Comparison of ENCODE assay signal across 8 mouse cellular contexts in the genomic region with DNA sequence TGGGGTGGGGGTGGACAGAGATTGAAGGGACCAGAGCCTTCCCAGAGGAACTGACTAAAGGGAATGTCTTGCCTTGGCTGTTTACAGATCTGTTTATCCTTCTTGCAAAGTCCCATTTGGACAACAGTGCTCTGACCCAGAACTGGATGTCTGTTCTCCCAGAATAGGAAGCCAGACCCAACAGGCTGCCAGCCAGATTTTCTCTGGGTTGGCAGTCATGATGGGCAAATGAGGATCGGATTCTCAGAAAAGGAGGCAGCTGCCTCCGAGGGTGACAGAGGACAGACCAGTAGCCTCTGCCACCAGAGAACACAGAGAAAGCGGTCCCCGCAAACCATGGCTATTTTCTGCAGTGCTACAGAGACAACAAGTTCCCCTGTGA. TPM values are rescaled to one million over a fixed set of nuclear protein-coding genes. Genes with fewer than 3 reads are reported as not detected.
A peak's percentile ranks its signal among the peaks of the same experiment; 100 is the strongest.
DNase-seq lines count a peak whose midpoint lies in the region; ATAC-seq and TF ChIP-seq lines count a peak whose summit lies in the region.

No protein-coding gene starts in this region.

- peak overlapping the region; percentile 66 for H3K4me2 ChIP-seq in forebrain, embryonic 12.5 days
- peak overlapping the region; percentile 56 for H3K4me2 ChIP-seq in hindbrain, embryonic 12.5 days (replicated peaks)
- peak overlapping the region; percentile 55 for H3K4me2 ChIP-seq in liver, embryonic 13.5 days

- no peaks in the 10 kb centered on the region for H3K79me2 ChIP-seq in heart, adult 2 months (replicated peaks; ENCODE audit: control insufficient read depth, insufficient read depth, low read length)

- peak overlapping the region; percentile 91 for H3K27ac ChIP-seq in heart, adult 2 months
- H3K27ac ChIP-seq in forebrain, embryonic 12.5 days = peak overlapping the region; percentile 80
- peak overlapping the region; percentile 89 for H3K27ac ChIP-seq in hindbrain, embryonic 12.5 days
- 0 out of 2 replicates have a peak overlapping the region, but pooled peaks have one; percentile 16 for H3K27ac ChIP-seq in liver, embryonic 13.5 days

- H3K4me3 ChIP-seq in heart, adult 2 months = peak overlapping the region; percentile 52
- H3K4me3 ChIP-seq in forebrain, embryonic 12.5 days (replicated peaks) = peak overlapping the region; percentile 44
- peak overlapping the region; percentile 45 for H3K4me3 ChIP-seq in hindbrain, embryonic 12.5 days
- peak overlapping the region; percentile 43 for H3K4me3 ChIP-seq in liver, embryonic 13.5 days (replicated peaks)

- TF ChIP-seq CTCF in heart, adult 2 months (IDR thresholded peaks at IDR 0.05) = no peak

- ATAC-seq in forebrain, embryonic 12.5 days (ENCODE audit: low FRiP score) = no peak
- ATAC-seq in hindbrain, embryonic 12.5 days (ENCODE audit: low FRiP score) = no peak
- ATAC-seq in liver, embryonic 13.5 days (ENCODE audit: low read depth) = no peak

- no peak for TF ChIP-seq EP300 in heart, adult 2 months (IDR thresholded peaks at IDR 0.05; ENCODE audit: insufficient read depth, low read depth, low read length)

- peak overlapping the region; percentile 84 for H3K9ac ChIP-seq in heart, adult 2 months (ENCODE audit: low read depth, low read length)
- peak overlapping the region; percentile 60 for H3K9ac ChIP-seq in forebrain, embryonic 12.5 days
- peak overlapping the region; percentile 71 for H3K9ac ChIP-seq in hindbrain, embryonic 12.5 days
- peak overlapping the region; percentile 54 for H3K9ac ChIP-seq in liver, embryonic 13.5 days

- WGBS in heart, adult 2 months = 11% methylated on average over 4 of the region's 4 CpGs
- WGBS in forebrain, embryonic 12.5 days = 3% methylated on average over 4 of the region's 4 CpGs
- WGBS in hindbrain, embryonic 12.5 days = 3% methylated on average over 4 of the region's 4 CpGs
- WGBS in liver, embryonic 13.5 days (ENCODE audit: insufficient replicate concordance) = 26% methylated on average over 4 of the region's 4 CpGs

- peaks cover 14% of the 10 kb centered on the region for H3K4me1 ChIP-seq in heart, adult 2 months (ENCODE audit: control insufficient read depth, insufficient read depth, low read length)
- peaks cover 45% of the 10 kb centered on the region for H3K4me1 ChIP-seq in forebrain, embryonic 12.5 days
- H3K4me1 ChIP-seq in hindbrain, embryonic 12.5 days = peaks cover 61% of the 10 kb centered on the region
- H3K4me1 ChIP-seq in liver, embryonic 13.5 days (replicated peaks) = peaks cover 39% of the 10 kb centered on the region

- H3K36me3 ChIP-seq in heart, adult 2 months (ENCODE audit: control insufficient read depth, insufficient read depth, low read length) = peaks cover 9% of the 10 kb centered on the region
- H3K36me3 ChIP-seq in forebrain, embryonic 12.5 days (replicated peaks) = no peaks in the 10 kb centered on the region
- H3K36me3 ChIP-seq in hindbrain, embryonic 12.5 days = no peaks in the 10 kb centered on the region
- H3K36me3 ChIP-seq in liver, embryonic 13.5 days = no peaks in the 10 kb centered on the region

- no peaks in the 10 kb centered on the region for H3K27me3 ChIP-seq in heart, adult 2 months (ENCODE audit: control insufficient read depth, insufficient read depth, low read length)
- no peaks in the 10 kb centered on the region for H3K27me3 ChIP-seq in forebrain, embryonic 12.5 days
- H3K27me3 ChIP-seq in hindbrain, embryonic 12.5 days = 0 out of 2 replicates have a peak, but pooled peaks cover 3% of the 10 kb centered on the region
- peaks cover 11% of the 10 kb centered on the region; the same call in 1 of the 2 replicates for H3K27me3 ChIP-seq in liver, embryonic 13.5 days

- H3K9me3 ChIP-seq in forebrain, embryonic 12.5 days = no peaks in the 10 kb centered on the region
- no peaks in the 10 kb centered on the region for H3K9me3 ChIP-seq in hindbrain, embryonic 12.5 days (replicated peaks)
- H3K9me3 ChIP-seq in liver, embryonic 13.5 days (replicated peaks) = no peaks in the 10 kb centered on the region

- intact Hi-C loops in heart, adult 2 months (cut with DNase I) = loop anchor here (1.0 to 2.0 kb wide), 3 partner anchors 22 to 28 kb away; no protein-coding TSS in a partner anchor
- intact Hi-C loops in heart, postnatal 25 days (cut with DNase I) = loop anchor here (2.0 kb wide), 1 partner anchor 22 kb away; no protein-coding TSS in a partner anchor

- TF ChIP-seq POLR2A in heart, adult 2 months (IDR thresholded peaks at IDR 0.05; ENCODE audit: insufficient read depth, low read depth, low read length) = no peak

- DNase-seq in heart, adult 2 months = peak in 1 of 2 experiments; percentile 80
- DNase-seq in heart, postnatal 25 days (ENCODE audit: low spot score) = no peak
- peak; percentile 56 for DNase-seq in NIH3T3 (ENCODE audit: low read depth)
- no peak for DNase-seq in liver, embryonic 13.5 days
- DNase-seq in right cerebral cortex, postnatal 14 days = peak; percentile 21
- no peak for DNase-seq in urinary bladder, postnatal 4 days (ENCODE audit: low spot score in 2 of 2)

RNA-seq across cellular contexts. Expression of gene Sparc, which starts 3.7 kb away (rescaled TPM):
- total RNA-seq in heart, adult 2 months (2021) = 100 to 1,000 TPM; 320 to 420 TPM
- 666 and 876 TPM in 2 replicates for polyA plus RNA-seq in heart, adult 2 months (2012; rRNA removed)
- 100 to 1,000 TPM; 785 to 951 TPM for total RNA-seq in heart, postnatal 25 days (2021)
- 329 and 395 TPM in 2 replicates for polyA plus RNA-seq in forebrain, embryonic 12.5 days (2016; fragmentation: Nextera tagmentation; extraction: Ambion mirVana)
- polyA plus RNA-seq in hindbrain, embryonic 12.5 days (2016; fragmentation: Nextera tagmentation; extraction: Ambion mirVana) = 743 and 783 TPM in 2 replicates
- 150 and 155 TPM in 2 replicates for polyA plus RNA-seq in liver, embryonic 13.5 days (2015; fragmentation: Nextera tagmentation; extraction: Ambion mirVana)

RNA-seq across cellular contexts. Expression of gene Atox1, which starts 41.8 kb away (rescaled TPM):
- total RNA-seq in heart, adult 2 months (2021) = 100 to 1,000 TPM in 1 of 2 experiments, 10 to 100 TPM in 1; 98.6 to 112 TPM
- 155 and 204 TPM in 2 replicates for polyA plus RNA-seq in heart, adult 2 months (2012; rRNA removed)
- 100 to 1,000 TPM; 113 to 124 TPM for total RNA-seq in heart, postnatal 25 days (2021)
- polyA plus RNA-seq in forebrain, embryonic 12.5 days (2016; fragmentation: Nextera tagmentation; extraction: Ambion mirVana) = 211 TPM in 2 replicates
- 236 and 284 TPM in 2 replicates for polyA plus RNA-seq in hindbrain, embryonic 12.5 days (2016; fragmentation: Nextera tagmentation; extraction: Ambion mirVana)
- 184 and 205 TPM in 2 replicates for polyA plus RNA-seq in liver, embryonic 13.5 days (2015; fragmentation: Nextera tagmentation; extraction: Ambion mirVana)

RNA-seq across cellular contexts. Expression of gene G3bp1, which starts 50.2 kb away (rescaled TPM):
- total RNA-seq in heart, adult 2 months (2021) = 10 to 100 TPM; 40.0 to 41.3 TPM
- 22.0 and 31.6 TPM in 2 replicates for polyA plus RNA-seq in heart, adult 2 months (2012; rRNA removed)
- 10 to 100 TPM; 39.7 to 42.8 TPM for total RNA-seq in heart, postnatal 25 days (2021)
- polyA plus RNA-seq in forebrain, embryonic 12.5 days (2016; fragmentation: Nextera tagmentation; extraction: Ambion mirVana) = 239 and 249 TPM in 2 replicates
- polyA plus RNA-seq in hindbrain, embryonic 12.5 days (2016; fragmentation: Nextera tagmentation; extraction: Ambion mirVana) = 184 and 189 TPM in 2 replicates
- polyA plus RNA-seq in liver, embryonic 13.5 days (2015; fragmentation: Nextera tagmentation; extraction: Ambion mirVana) = 96.5 and 114 TPM in 2 replicates

Comparison
In these comparisons a context has a peak if more than half of its experiments do, and no peak if none do; other contexts are left out.
1. DNase-seq: peak in NIH3T3 (single experiment) and right cerebral cortex, postnatal 14 days (single experiment); none in heart, postnatal 25 days (single experiment), liver, embryonic 13.5 days (single experiment) and urinary bladder, postnatal 4 days (0 of 2).
2. H3K27ac ChIP-seq: peak in every context shown above with its lines; median percentile 91 in heart, adult 2 months; 89 in hindbrain, embryonic 12.5 days; 80 in forebrain, embryonic 12.5 days; 16 in liver, embryonic 13.5 days.
3. Peak in every context shown above with its lines, with median percentiles within 50 percentile points of each other: H3K4me3 ChIP-seq, H3K9ac ChIP-seq and H3K4me2 ChIP-seq.